Mouse (Mus musculus) lung, postnatal 14 days (tissue): ENCODE data around the gene Jchain.
"Not testable (repeated sequence)": the region's sequence is repeated elsewhere in the genome, so short reads cannot be mapped to it uniquely, and the experiment has no call there.

Experiments
- DNase-seq: peaks from one replicate; pipeline ENCODE4 v3.0.0; 2021

Jchain gene

GRCm38 (mm10) chr5:88527657-88528056, at the start of gene Jchain:
Gene Jchain, minus strand, starts transcription at chr5:88527891.
- DNase-seq, result no peak

- peak; percentile 13 for DNase-seq
Measured at GRCm38 (mm10) chr5:88575506-88576338, 48.0 kb upstream of the Jchain start.

GRCm38 (mm10) chr5:88574829-88575228, 47.1 kb upstream of the Jchain start:
- no peak for DNase-seq

GRCm38 (mm10) chr5:88569541-88569940, 41.9 kb upstream of the Jchain start:
- DNase-seq, result no peak

GRCm38 (mm10) chr5:88566034-88566841, 38.5 kb upstream of the Jchain start:
- peak; percentile 6 for DNase-seq

- DNase-seq, result peak; percentile 75
Measured at GRCm38 (mm10) chr5:88565148-88566033, 37.7 kb upstream of the Jchain start.

GRCm38 (mm10) chr5:88564501-88565147, 36.9 kb upstream of the Jchain start, which contains the start of gene Rufy3:
Gene Rufy3, plus strand, starts transcription at chr5:88565040.
- peak; percentile 88 for DNase-seq

GRCm38 (mm10) chr5:88562863-88563780, 35.4 kb upstream of the Jchain start:
- DNase-seq, result no peak

GRCm38 (mm10) chr5:88561080-88561814, 33.6 kb upstream of the Jchain start:
- no peak for DNase-seq

- no peak for DNase-seq
Measured at GRCm38 (mm10) chr5:88558991-88559390, 31.3 kb upstream of the Jchain start.

- DNase-seq, result peak; percentile 96
Measured at GRCm38 (mm10) chr5:88554086-88554886, 26.6 kb upstream of the Jchain start, which contains the start of gene Utp3. Gene Utp3, plus strand, starts transcription at chr5:88554462.

GRCm38 (mm10) chr5:88553271-88554085, 25.8 kb upstream of the Jchain start:
- DNase-seq, result no peak

- DNase-seq, result no peak
Measured at GRCm38 (mm10) chr5:88545536-88545935, 17.8 kb upstream of the Jchain start.

- DNase-seq, result not testable (repeated sequence)
Measured at GRCm38 (mm10) chr5:88544411-88544810, 16.7 kb upstream of the Jchain start.

GRCm38 (mm10) chr5:88542651-88543282, 15.1 kb upstream of the Jchain start:
- DNase-seq, result peak; percentile 67

GRCm38 (mm10) chr5:88540845-88541244, 13.2 kb upstream of the Jchain start:
- no peak for DNase-seq

GRCm38 (mm10) chr5:88534697-88535096, 7.0 kb upstream of the Jchain start:
- no peak for DNase-seq

GRCm38 (mm10) chr5:88530908-88531307, 3.2 kb upstream of the Jchain start:
- DNase-seq, result no peak
